Mouse (Mus musculus) hindbrain, embryonic 14.5 days (tissue): ENCODE measurements around the gene Adora2b. TPM values are rescaled to one million over a fixed set of nuclear protein-coding genes. Genes with fewer than 3 reads are reported as not detected.

Experiments
- ATAC-seq: fragments of 200-750 bp; cut with Nextera tagmentation; 2 replicates; pipeline ENCODE4 v1.8.0; 2017; ENCODE audit warnings: moderate number of reproducible peaks, mild to moderate bottlenecking, moderate TSS enrichment, moderate library complexity; ENCODE audit not compliant: low FRiP score
- DNase-seq: peaks from one replicate; pipeline ENCODE4 v3.0.0-alpha.2; 2015; ENCODE audit warnings: low spot score
- H3K27ac ChIP-seq: fragments of 300-500 bp; sonication (generic); 2 replicates; pipeline ENCODE4 v1.5.1; 2014; ENCODE audit warnings: mild to moderate bottlenecking, moderate library complexity
- H3K27me3 ChIP-seq: fragments of 300-500 bp; sonication (generic); 2 replicates; pipeline ENCODE4 v1.6.1; 2014; ENCODE audit warnings: mild to moderate bottlenecking, low read length, mixed read lengths; ENCODE audit not compliant: control insufficient read depth, insufficient read depth
- H3K36me3 ChIP-seq: fragments of 300-500 bp; sonication (generic); replicated peaks from 2 replicates; pipeline ENCODE4 v1.6.1; 2014; ENCODE audit not compliant: control insufficient read depth, insufficient read depth
- H3K4me1 ChIP-seq: fragments of 300-500 bp; sonication (generic); replicated peaks from 2 replicates; pipeline ENCODE4 v1.6.1; 2014; ENCODE audit warnings: antibody characterized with exemption, low read length, mixed read lengths; ENCODE audit not compliant: control insufficient read depth, insufficient read depth
- H3K4me2 ChIP-seq: fragments of 300-500 bp; sonication (generic); replicated peaks from 2 replicates; pipeline ENCODE4 v1.6.1; 2014; ENCODE audit warnings: mild to moderate bottlenecking, moderate library complexity
- H3K4me3 ChIP-seq: fragments of 300-500 bp; sonication (generic); replicated peaks from 2 replicates; pipeline ENCODE4 v1.5.1; 2014; ENCODE audit warnings: mild to moderate bottlenecking, low read length
- H3K9ac ChIP-seq: fragments of 300-500 bp; sonication (generic); 2 replicates; pipeline ENCODE4 v1.6.1; 2014
- H3K9me3 ChIP-seq: fragments of 300-500 bp; sonication (generic); 2 replicates; pipeline ENCODE4 v1.6.1; 2016; ENCODE audit warnings: low read length; ENCODE audit not compliant: control insufficient read depth
- WGBS: fragments of 180-500 bp; shearing (Covaris S2); extraction: QIAGEN DNeasy Blood & Tissue Kit; methylation state at CpG from one replicate; pipeline ENCODE4 v1.1.7; 2014; 5-methylcytosine and 5-hydroxymethylcytosine counted together
- polyA plus RNA-seq: library from polyadenylated mRNA; unstranded; fragments of >200 nt; fragmentation: Nextera tagmentation; extraction: Ambion mirVana; gene quantifications from 2 replicates; pipeline ENCODE4 v1.2.1, GENCODE M21; 2014

Adora2b gene
- polyA plus RNA-seq, 1 experiment from 2014 or later: 5.7 TPM

GRCm38 (mm10) chr11:62223416-62223815 lies 25.4 kb upstream of the Adora2b start:
- Histone ChIP-seq H3K4me1 (no peaks in the 10 kb centered on the region), H3K36me3 (no peaks in the 10 kb centered on the region), H3K4me2 (no peak overlapping the region), H3K9me3 (no peaks in the 10 kb centered on the region), H3K9ac (no peak overlapping the region), H3K27me3 (no peaks in the 10 kb centered on the region), H3K4me3 (no peak overlapping the region), H3K27ac (no peak overlapping the region)
- ATAC-seq (no peak), DNase-seq (no peak)
- 95% methylated on average over 5 of the region's 5 CpGs for WGBS

GRCm38 (mm10) chr11:62223962-62224361 lies 24.8 kb upstream of the Adora2b start:
- 96% methylated on average over 7 of the region's 7 CpGs for WGBS
- no peak overlapping the region for H3K4me3 ChIP-seq
- H3K4me2 ChIP-seq: no peak overlapping the region
- no peak for ATAC-seq
- no peaks in the 10 kb centered on the region for H3K27me3 ChIP-seq
- no peak overlapping the region for H3K27ac ChIP-seq
- DNase-seq: no peak
- no peaks in the 10 kb centered on the region for H3K4me1 ChIP-seq
- H3K9me3 ChIP-seq: no peaks in the 10 kb centered on the region
- no peak overlapping the region for H3K9ac ChIP-seq
- H3K36me3 ChIP-seq: no peaks in the 10 kb centered on the region

- no peak overlapping the region for H3K9ac ChIP-seq
- ATAC-seq: no peak
- H3K27me3 ChIP-seq: no peaks in the 10 kb centered on the region
- no peaks in the 10 kb centered on the region for H3K9me3 ChIP-seq
- H3K36me3 ChIP-seq: no peaks in the 10 kb centered on the region
- H3K4me1 ChIP-seq: no peaks in the 10 kb centered on the region
- H3K4me2 ChIP-seq: no peak overlapping the region
- no peak for DNase-seq
- H3K4me3 ChIP-seq: no peak overlapping the region
- WGBS: 84% methylated on average over 4 of the region's 4 CpGs
- no peak overlapping the region for H3K27ac ChIP-seq
These were observed 24.0 kb upstream of the Adora2b start for GRCm38 (mm10) chr11:62224797-62225196.

- H3K27ac ChIP-seq: no peak overlapping the region
- H3K9me3 ChIP-seq: 0 out of 2 replicates have a peak, but pooled peaks cover 2% of the 10 kb centered on the region
- no peaks in the 10 kb centered on the region for H3K27me3 ChIP-seq
- no peaks in the 10 kb centered on the region for H3K36me3 ChIP-seq
- DNase-seq (no peak), ATAC-seq (no peak)
- no peaks in the 10 kb centered on the region for H3K4me1 ChIP-seq
- no peak overlapping the region for H3K9ac ChIP-seq
- H3K4me2 ChIP-seq: no peak overlapping the region
- WGBS: 77% methylated on average over 12 of the region's 12 CpGs
- no peak overlapping the region for H3K4me3 ChIP-seq
These were observed 8.0 kb upstream of the Adora2b start for GRCm38 (mm10) chr11:62240631-62241261.

DNA sequence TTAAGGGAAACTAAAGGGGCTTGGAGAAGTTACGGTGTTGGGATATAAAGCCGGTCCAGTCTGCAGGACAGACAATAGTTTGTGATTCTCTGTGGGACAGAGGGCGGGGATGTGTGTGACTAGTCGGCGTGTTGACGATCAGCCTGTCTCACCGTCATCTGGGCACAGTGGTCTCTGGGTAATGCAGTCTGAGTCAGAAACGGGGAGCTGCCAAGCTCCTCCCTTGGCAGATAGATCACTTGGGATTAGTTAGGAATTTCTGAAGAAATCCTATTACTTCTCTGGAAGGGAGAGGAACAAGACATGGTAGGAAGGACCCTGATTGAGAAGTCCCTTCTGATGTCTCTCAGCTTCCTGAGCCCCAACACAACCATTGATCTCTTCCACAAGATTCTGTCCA lies 4.9 kb upstream of the Adora2b start:
- no peak for DNase-seq
- H3K4me2 ChIP-seq: no peak overlapping the region
- 0 out of 2 replicates have a peak, but pooled peaks cover 4% of the 10 kb centered on the region for H3K27me3 ChIP-seq
- no peak overlapping the region for H3K9ac ChIP-seq
- no peak overlapping the region for H3K27ac ChIP-seq
- no peak overlapping the region for H3K4me3 ChIP-seq
- H3K9me3 ChIP-seq: 0 out of 2 replicates have a peak, but pooled peaks cover 3% of the 10 kb centered on the region
- WGBS: 87% methylated on average over 8 of the region's 8 CpGs
- H3K36me3 ChIP-seq: no peaks in the 10 kb centered on the region
- no peak for ATAC-seq
- no peaks in the 10 kb centered on the region for H3K4me1 ChIP-seq

GRCm38 (mm10) chr11:62244471-62244870 lies 4.3 kb upstream of the Adora2b start:
- H3K4me3 ChIP-seq: no peak overlapping the region
- H3K4me2 ChIP-seq: no peak overlapping the region
- no peak overlapping the region for H3K27ac ChIP-seq
- 92% methylated on average over 4 of the region's 4 CpGs for WGBS
- ATAC-seq (no peak), DNase-seq (no peak)
- no peaks in the 10 kb centered on the region for H3K36me3 ChIP-seq
- H3K27me3 ChIP-seq: 0 out of 2 replicates have a peak, but pooled peaks cover 7% of the 10 kb centered on the region
- no peak overlapping the region for H3K9ac ChIP-seq
- 0 out of 2 replicates have a peak, but pooled peaks cover 3% of the 10 kb centered on the region for H3K9me3 ChIP-seq
- peaks cover 5% of the 10 kb centered on the region for H3K4me1 ChIP-seq

DNA sequence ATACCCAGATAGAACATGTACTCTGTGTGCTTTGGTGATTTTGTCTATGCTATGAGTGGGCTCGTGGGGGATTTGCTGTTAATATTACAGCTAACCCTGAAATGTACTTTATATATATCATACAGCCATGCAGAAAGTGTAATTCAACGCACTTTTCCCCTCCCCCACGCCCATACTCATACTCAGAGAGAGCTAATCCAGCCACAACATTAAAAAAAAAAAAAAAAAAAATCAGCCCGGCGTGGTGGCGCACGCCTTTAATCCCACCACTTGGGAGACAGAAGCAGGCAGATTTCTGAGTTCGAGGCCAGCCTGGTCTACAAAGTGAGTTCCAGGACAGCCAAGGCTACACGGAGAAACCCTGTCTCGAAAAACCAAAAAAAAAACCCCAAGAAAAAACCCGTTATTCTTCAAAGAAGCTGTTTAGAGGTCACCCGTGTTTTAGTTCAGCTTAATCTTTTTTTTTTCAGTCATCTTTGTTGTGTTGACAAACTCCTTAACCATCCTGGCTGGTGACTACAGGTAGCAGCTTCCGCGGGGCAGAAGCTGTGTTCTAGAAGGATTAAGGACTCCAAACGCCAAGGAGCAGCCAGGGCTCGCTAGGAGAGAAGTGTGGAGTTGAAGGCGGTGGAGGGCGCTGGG lies 904 bp upstream of the Adora2b start:
- DNase-seq (no peak), ATAC-seq (no peak)
- Histone ChIP-seq H3K4me3 (peak overlapping the region; percentile 66), H3K4me2 (peak overlapping the region; percentile 99), H3K36me3 (no peaks in the 10 kb centered on the region), H3K4me1 (peaks cover 8% of the 10 kb centered on the region), H3K9ac (peak overlapping the region; percentile 64), H3K9me3 (0 out of 2 replicates have a peak, but pooled peaks cover 3% of the 10 kb centered on the region), H3K27me3 (peaks cover 25% of the 10 kb centered on the region), H3K27ac (no peak overlapping the region)
- WGBS: 41% methylated on average over 18 of the region's 18 CpGs

- peak overlapping the region; percentile 64 for H3K9ac ChIP-seq
- H3K27ac ChIP-seq: no peak overlapping the region
These were observed 668 bp downstream of the Adora2b start for GRCm38 (mm10) chr11:62249266-62250037.

GRCm38 (mm10) chr11:62251047-62251446 lies 2.3 kb downstream of the Adora2b start:
- Histone ChIP-seq H3K27me3 (peaks cover 25% of the 10 kb centered on the region), H3K27ac (no peak overlapping the region), H3K4me2 (peak overlapping the region; percentile 17; the same call in 1 of the 2 replicates), H3K9ac (no peak overlapping the region), H3K4me3 (no peak overlapping the region), H3K4me1 (peaks cover 8% of the 10 kb centered on the region), H3K36me3 (no peaks in the 10 kb centered on the region), H3K9me3 (no peaks in the 10 kb centered on the region)
- no peak for DNase-seq
- 79% methylated on average over 11 of the region's 11 CpGs for WGBS
- no peak for ATAC-seq

More at GRCm38 (mm10) chr11:62249266-62250037, 668 bp downstream of the Adora2b start:
- 3% methylated on average over 35 of the region's 35 CpGs for WGBS
- H3K36me3 ChIP-seq: no peaks in the 10 kb centered on the region
- H3K9me3 ChIP-seq: 0 out of 2 replicates have a peak, but pooled peaks cover 3% of the 10 kb centered on the region
- peaks cover 25% of the 10 kb centered on the region for H3K27me3 ChIP-seq
- H3K4me3 ChIP-seq: peak overlapping the region; percentile 66
- DNase-seq: peak; percentile 50
- ATAC-seq: 0 out of 2 replicates have a peak, but pooled peaks have one; percentile 25
- H3K4me1 ChIP-seq: peaks cover 8% of the 10 kb centered on the region
- peak overlapping the region; percentile 99 for H3K4me2 ChIP-seq
